Mouse (Mus musculus) lung, adult 18-20 months (tissue): Measurements from ENCODE around the gene C2cd4b.
A peak's percentile ranks its signal among the peaks of the same experiment; 100 is the strongest.

Experiments used
- DNase-seq, 2 experiments: peaks; one replicate each; pipeline ENCODE4 v3.0.0; 2022; ENCODE audit warnings: mixed read lengths in 2 of 2

Gene C2cd4b

GRCm38 (mm10) chr9:67759163-67759955 is at the start of gene C2cd4b:
Gene C2cd4b (plus strand): TSS chr9:67759437.
- peak; percentile 86 to 89 for DNase-seq

GRCm38 (mm10) chr9:67711051-67711877 is 48.0 kb upstream of the C2cd4b start:
- peak; percentile 67 to 68 for DNase-seq

- DNase-seq: peak; percentile 9 to 18
These were observed 47.1 kb upstream of the C2cd4b start for GRCm38 (mm10) chr9:67712146-67712545.

- DNase-seq: no peak
These were observed 42.2 kb upstream of the C2cd4b start for GRCm38 (mm10) chr9:67717081-67717480.

GRCm38 (mm10) chr9:67718596-67718995 is 40.6 kb upstream of the C2cd4b start:
- no peak for DNase-seq

GRCm38 (mm10) chr9:67720150-67720549 is 39.1 kb upstream of the C2cd4b start:
- no peak for DNase-seq

GRCm38 (mm10) chr9:67722378-67722777 is 36.9 kb upstream of the C2cd4b start:
- DNase-seq: no peak

- DNase-seq: no peak
These were observed 34.0 kb upstream of the C2cd4b start for GRCm38 (mm10) chr9:67725196-67725595.

- no peak for DNase-seq
These were observed 25.5 kb upstream of the C2cd4b start for GRCm38 (mm10) chr9:67733716-67734115.

- DNase-seq: peak; percentile 14 to 36
These were observed 23.8 kb upstream of the C2cd4b start for GRCm38 (mm10) chr9:67735426-67735825.

- no peak for DNase-seq
These were observed 18.0 kb upstream of the C2cd4b start for GRCm38 (mm10) chr9:67741256-67741655.

GRCm38 (mm10) chr9:67753411-67754182 is 5.6 kb upstream of the C2cd4b start:
- DNase-seq: no peak

GRCm38 (mm10) chr9:67754713-67755112 is 4.5 kb upstream of the C2cd4b start:
- DNase-seq: no peak

GRCm38 (mm10) chr9:67758686-67759085 is 551 bp upstream of the C2cd4b start:
- DNase-seq: peak; percentile 59 to 67

GRCm38 (mm10) chr9:67759956-67760764 is 923 bp downstream of the C2cd4b start:
- peak; percentile 36 to 38 for DNase-seq

- DNase-seq: no peak
These were observed 1.8 kb downstream of the C2cd4b start for GRCm38 (mm10) chr9:67760991-67761390.

- DNase-seq: no peak
These were observed 4.1 kb downstream of the C2cd4b start for GRCm38 (mm10) chr9:67763326-67763725.

GRCm38 (mm10) chr9:67766405-67766804 is 7.2 kb downstream of the C2cd4b start:
- DNase-seq: no peak

- no peak for DNase-seq
These were observed 7.7 kb downstream of the C2cd4b start for GRCm38 (mm10) chr9:67766948-67767347.

- DNase-seq: no peak
These were observed 9.6 kb downstream of the C2cd4b start for GRCm38 (mm10) chr9:67768843-67769242.

- DNase-seq: no peak
These were observed 10.2 kb downstream of the C2cd4b start for GRCm38 (mm10) chr9:67769401-67769800.

- peak; percentile 15 to 54 for DNase-seq
These were observed 12.1 kb downstream of the C2cd4b start for GRCm38 (mm10) chr9:67771293-67771692.
